Comparison of ENCODE assay signal across 8 mouse cellular contexts in the genomic region with DNA sequence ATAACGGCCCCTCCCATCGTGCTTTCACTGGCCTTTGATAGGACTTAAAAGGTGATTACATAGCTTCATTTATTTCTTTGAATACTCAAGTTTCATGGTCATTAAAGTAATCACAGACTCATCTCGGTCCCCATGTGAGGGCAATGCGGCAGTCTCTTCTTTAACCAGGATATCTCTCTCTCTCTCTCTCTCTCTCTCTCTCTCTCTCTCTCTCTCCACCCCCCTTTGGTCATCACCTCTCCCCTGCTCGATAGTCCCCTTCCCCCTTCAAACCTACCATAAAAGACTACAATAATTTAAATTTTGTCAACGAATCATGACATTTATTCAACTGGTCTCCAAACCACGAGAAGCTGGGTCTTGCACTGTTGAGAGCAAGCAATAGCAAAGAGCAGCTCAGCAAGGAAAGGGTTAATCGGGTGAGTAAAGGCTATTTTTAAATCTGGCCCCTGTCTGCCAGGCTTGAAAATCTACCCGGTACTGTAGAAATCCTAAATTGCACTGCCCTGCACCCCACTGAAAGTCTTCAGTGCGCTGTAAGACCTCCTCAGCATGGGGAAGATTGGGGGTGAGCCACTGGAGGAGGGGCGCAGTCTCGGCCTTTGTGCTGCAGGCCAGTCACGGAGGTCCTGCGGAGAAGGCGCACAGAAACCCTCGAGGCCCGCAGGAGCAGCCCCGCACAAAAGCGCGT. TPM values are rescaled to one million over a fixed set of nuclear protein-coding genes. Genes with fewer than 3 reads are reported as not detected.
DNase-seq lines count a peak whose midpoint lies in the region; ATAC-seq and TF ChIP-seq lines count a peak whose summit lies in the region.

No protein-coding gene starts in this region.

- H3K9ac ChIP-seq in kidney, embryonic 16.5 days (replicated peaks; ENCODE audit: low read length): peak overlapping the region; percentile 62
- no peak overlapping the region for H3K9ac ChIP-seq in embryonic facial prominence, embryonic 15.5 days
- no peak overlapping the region for H3K9ac ChIP-seq in intestine, postnatal 0 days (ENCODE audit: low read depth, low read length)

- H3K9me3 ChIP-seq in kidney, embryonic 16.5 days (ENCODE audit: low read length): no peaks in the 10 kb centered on the region
- H3K9me3 ChIP-seq in embryonic facial prominence, embryonic 15.5 days (replicated peaks): no peaks in the 10 kb centered on the region
- no peaks in the 10 kb centered on the region for H3K9me3 ChIP-seq in intestine, postnatal 0 days (ENCODE audit: control insufficient read depth)

- no peaks in the 10 kb centered on the region for H3K36me3 ChIP-seq in kidney, embryonic 16.5 days (ENCODE audit: insufficient read depth, low read length)
- no peaks in the 10 kb centered on the region for H3K36me3 ChIP-seq in embryonic facial prominence, embryonic 15.5 days
- H3K36me3 ChIP-seq in intestine, postnatal 0 days (ENCODE audit: control insufficient read depth, insufficient read depth): no peaks in the 10 kb centered on the region

- ATAC-seq in kidney, embryonic 16.5 days (ENCODE audit: low FRiP score, low TSS enrichment): peak; percentile 69; the same call in 1 of the 2 replicates
- 0 out of 2 replicates have a peak, but pooled peaks have one; percentile 63 for ATAC-seq in embryonic facial prominence, embryonic 15.5 days (ENCODE audit: insufficient number of reproducible peaks, low FRiP score, low TSS enrichment, low read depth)
- ATAC-seq in intestine, postnatal 0 days: no peak

- peaks cover 5% of the 10 kb centered on the region; the same call in 1 of the 2 replicates for H3K4me1 ChIP-seq in kidney, embryonic 16.5 days (ENCODE audit: insufficient read depth, low read length)
- peaks cover 6% of the 10 kb centered on the region; the same call in 1 of the 2 replicates for H3K4me1 ChIP-seq in embryonic facial prominence, embryonic 15.5 days
- no peaks in the 10 kb centered on the region for H3K4me1 ChIP-seq in intestine, postnatal 0 days (replicated peaks; ENCODE audit: control insufficient read depth, insufficient read depth, low read length)

- H3K27ac ChIP-seq in kidney, embryonic 16.5 days (ENCODE audit: low read length): no peak overlapping the region
- no peak overlapping the region for H3K27ac ChIP-seq in embryonic facial prominence, embryonic 15.5 days (replicated peaks)
- no peak overlapping the region for H3K27ac ChIP-seq in intestine, postnatal 0 days (ENCODE audit: low read depth, low read length)

- H3K4me2 ChIP-seq in kidney, embryonic 16.5 days (replicated peaks; ENCODE audit: low read depth, low read length): peak overlapping the region; percentile 67
- H3K4me2 ChIP-seq in embryonic facial prominence, embryonic 15.5 days (replicated peaks): peak overlapping the region; percentile 65
- H3K4me2 ChIP-seq in intestine, postnatal 0 days (replicated peaks; ENCODE audit: low read depth): peak overlapping the region; percentile 38; the same call in 1 of the 2 replicates

- no peak for TF ChIP-seq CTCF in intestine, postnatal 0 days (IDR thresholded peaks at IDR 0.05; ENCODE audit: low read depth)

- no peak for DNase-seq in kidney, adult 18-20 months
- DNase-seq in brain, embryonic 18.5 days (ENCODE audit: low read depth, low spot score): peak; percentile 30
- peak; percentile 63 for DNase-seq in retina, embryonic 14.5 days (ENCODE audit: low spot score)
- DNase-seq in urinary bladder, adult 18-20 months (ENCODE audit: low spot score in 2 of 2): no peak
- no peak for DNase-seq in adipocyte (ENCODE audit: low spot score)

- WGBS in kidney, embryonic 16.5 days: 6% methylated on average over 20 of the region's 20 CpGs
- 9% methylated on average over 20 of the region's 20 CpGs for WGBS in embryonic facial prominence, embryonic 15.5 days
- WGBS in intestine, postnatal 0 days: 20% methylated on average over 20 of the region's 20 CpGs

- 0 out of 2 replicates have a peak, but pooled peaks cover 6% of the 10 kb centered on the region for H3K27me3 ChIP-seq in kidney, embryonic 16.5 days (ENCODE audit: insufficient read depth, low read length)
- H3K27me3 ChIP-seq in embryonic facial prominence, embryonic 15.5 days: no peaks in the 10 kb centered on the region
- H3K27me3 ChIP-seq in intestine, postnatal 0 days (replicated peaks; ENCODE audit: control insufficient read depth, insufficient read depth, low read length): no peaks in the 10 kb centered on the region

- H3K4me3 ChIP-seq in kidney, embryonic 16.5 days (ENCODE audit: low read length): peak overlapping the region; percentile 37
- peak overlapping the region; percentile 37 for H3K4me3 ChIP-seq in embryonic facial prominence, embryonic 15.5 days (replicated peaks)
- H3K4me3 ChIP-seq in intestine, postnatal 0 days (ENCODE audit: low read depth, low read length): no peak overlapping the region

RNA-seq across cellular contexts. Expression of a gene that starts 41.6 kb away (rescaled TPM):
- not detected in 2 replicates for polyA plus RNA-seq in kidney, embryonic 16.5 days (2015; fragmentation: Nextera tagmentation; extraction: Ambion mirVana)
- 6.5 and 7.4 TPM in 2 replicates for polyA plus RNA-seq in embryonic facial prominence, embryonic 15.5 days (2015; fragmentation: Nextera tagmentation; extraction: Ambion mirVana)
- 0.25 and 0.33 TPM in 2 replicates for polyA plus RNA-seq in intestine, postnatal 0 days (2015; fragmentation: Nextera tagmentation; extraction: Ambion mirVana)

Comparison
In these comparisons a context has a peak if more than half of its experiments do, and no peak if none do; other contexts are left out.
1. DNase-seq: peak in brain, embryonic 18.5 days (single experiment) and retina, embryonic 14.5 days (single experiment); none in kidney, adult 18-20 months (single experiment), urinary bladder, adult 18-20 months (0 of 2) and adipocyte (single experiment).
2. Peak in every context shown above with its lines, with median percentiles within 50 percentile points of each other: H3K4me2 ChIP-seq.